Mouse (Mus musculus) lung, adult 2 months (tissue): ENCODE results near the gene Tmem63c. TPM values are rescaled to one million over a fixed set of nuclear protein-coding genes. Genes with fewer than 3 reads are reported as not detected.

Experiments
- DNase-seq: peaks from one replicate; pipeline ENCODE4 v3.0.0; 2022
- H3K4me1 ChIP-seq: fragments of 200-500 bp; 2 replicates; pipeline ENCODE4 v1.6.1; 2011; ENCODE audit warnings: low read length; ENCODE audit not compliant: control insufficient read depth, insufficient read depth
- H3K4me3 ChIP-seq: fragments of 200-500 bp; replicated peaks from 2 replicates; pipeline ENCODE3; 2011; ENCODE audit warnings: low read depth, mild to moderate bottlenecking, control low read depth, low read length; ENCODE audit errors: extremely low read depth
- CTCF ChIP-seq: fragments of 200-500 bp; IDR thresholded peaks from 2 replicates; pipeline ENCODE4 v1.5.1; 2011; ENCODE audit warnings: mild to moderate bottlenecking, low read length, control low read depth; ENCODE audit not compliant: insufficient read depth
- POLR2A ChIP-seq: fragments of 200-500 bp; IDR thresholded peaks from 2 replicates; pipeline ENCODE4 v1.6.1; 2011; ENCODE audit warnings: low read depth, mild to moderate bottlenecking, control low read depth, low read length, borderline replicate concordance; ENCODE audit errors: extremely low read depth
- WGBS: fragments of 180-500 bp; shearing (Covaris S2); methylation state at CpG from one replicate; pipeline ENCODE4 v1.1.7; 2018; 5-methylcytosine and 5-hydroxymethylcytosine counted together
- polyA plus RNA-seq: library from polyadenylated mRNA; depleted of rRNA; stranded (reverse); fragments of >200 nt; gene quantifications from 2 replicates; pipeline ENCODE4 v1.2.3, GENCODE M21; 2012

The Tmem63c gene
- polyA plus RNA-seq, 1 experiment, result 0.22 TPM

GRCm38 (mm10) chr12:86984194-86984555, 37.0 kb upstream of the Tmem63c start:
- no peak for DNase-seq
- no peak overlapping the region for H3K4me3 ChIP-seq
- 4% methylated on average over 6 of the region's 6 CpGs for WGBS
- TF ChIP-seq CTCF, result no peak
- TF ChIP-seq POLR2A, result no peak
- no peaks in the 10 kb centered on the region for H3K4me1 ChIP-seq

- TF ChIP-seq POLR2A, result no peak
- TF ChIP-seq CTCF, result no peak
- 66% methylated on average over 4 of the region's 4 CpGs for WGBS
- H3K4me1 ChIP-seq, result no peaks in the 10 kb centered on the region
- DNase-seq, result no peak
- no peak overlapping the region for H3K4me3 ChIP-seq
Observed at GRCm38 (mm10) chr12:86986562-86986961, 34.6 kb upstream of the Tmem63c start.

GRCm38 (mm10) chr12:86988227-86988626, 32.9 kb upstream of the Tmem63c start:
- no peak for DNase-seq
- H3K4me3 ChIP-seq, result no peak overlapping the region
- no peaks in the 10 kb centered on the region for H3K4me1 ChIP-seq
- 37% methylated on average over 16 of the region's 16 CpGs for WGBS
- TF ChIP-seq POLR2A (no peak), CTCF (no peak)

- no peak for DNase-seq
- H3K4me1 ChIP-seq, result no peaks in the 10 kb centered on the region
- TF ChIP-seq CTCF (no peak), POLR2A (no peak)
- 7% methylated on average over 15 of the region's 15 CpGs for WGBS
- no peak overlapping the region for H3K4me3 ChIP-seq
Observed at GRCm38 (mm10) chr12:86989378-86989777, 31.8 kb upstream of the Tmem63c start.

- Histone ChIP-seq H3K4me3 (no peak within 1 kb of the TSS), H3K4me1 (no peaks in the 10 kb centered on the region)
- TF ChIP-seq POLR2A (no peak), CTCF (no peak)
- DNase-seq, result no peak
- 2% methylated on average over 62 of the region's 68 CpGs for WGBS
Observed at GRCm38 (mm10) chr12:86989890-86990754, 31.0 kb upstream of the Tmem63c start, which contains the start of gene Zdhhc22. TSS of gene Zdhhc22 (minus strand) at chr12:86990430.

- Histone ChIP-seq H3K4me1 (no peaks in the 10 kb centered on the region), H3K4me3 (no peak overlapping the region)
- no peak for DNase-seq
- no peak for TF ChIP-seq CTCF
- no peak for TF ChIP-seq POLR2A
- WGBS, result 43% methylated on average over 2 of the region's 2 CpGs
Observed at GRCm38 (mm10) chr12:86990755-86991110, 30.4 kb upstream of the Tmem63c start.

- no peaks in the 10 kb centered on the region for H3K4me1 ChIP-seq
- 34% methylated on average over 4 of the region's 4 CpGs for WGBS
- TF ChIP-seq CTCF (no peak), POLR2A (no peak)
- no peak for DNase-seq
- no peak overlapping the region for H3K4me3 ChIP-seq
Observed at GRCm38 (mm10) chr12:86994166-86994565, 27.0 kb upstream of the Tmem63c start.

GRCm38 (mm10) chr12:86994776-86995175, 26.4 kb upstream of the Tmem63c start:
- Histone ChIP-seq H3K4me1 (no peaks in the 10 kb centered on the region), H3K4me3 (no peak overlapping the region)
- WGBS, result 55% methylated on average over 3 of the region's 3 CpGs
- DNase-seq, result no peak
- no peak for TF ChIP-seq POLR2A
- no peak for TF ChIP-seq CTCF

- WGBS, result 64% methylated on average over 6 of the region's 6 CpGs
- no peak overlapping the region for H3K4me3 ChIP-seq
- no peaks in the 10 kb centered on the region for H3K4me1 ChIP-seq
- TF ChIP-seq CTCF (no peak), POLR2A (no peak)
- DNase-seq, result no peak
Observed at GRCm38 (mm10) chr12:86995931-86996330, 25.2 kb upstream of the Tmem63c start.

- no peaks in the 10 kb centered on the region for H3K4me1 ChIP-seq
- no peak for DNase-seq
- H3K4me3 ChIP-seq, result no peak overlapping the region
- WGBS, result 79% methylated on average over 4 of the region's 4 CpGs
- TF ChIP-seq POLR2A, result no peak
- no peak for TF ChIP-seq CTCF
Observed at GRCm38 (mm10) chr12:86998699-86999098, 22.4 kb upstream of the Tmem63c start.
